Mouse (Mus musculus) common myeloid progenitor, adult 5-6 weeks (primary cell): ENCODE measurements around the gene Actr1b. TPM values are rescaled to one million over a fixed set of nuclear protein-coding genes. Genes with fewer than 3 reads are reported as not detected.
"Not testable (repeated sequence)": the region's sequence is repeated elsewhere in the genome, so short reads cannot be mapped to it uniquely, and the experiment has no call there.

ENCODE experiments used
- ATAC-seq: replicated peaks from 2 replicates; pipeline ENCODE4 v1.8.0; 2016; ENCODE audit warnings: low read depth, mild to moderate bottlenecking, moderate TSS enrichment, inconsistent platforms; ENCODE audit not compliant: poor library complexity, severe bottlenecking
- total RNA-seq: library from RNA; stranded (forward); fragments of 200-1000, 187-1606 nt; gene quantifications from 2 replicates; pipeline ENCODE4 v1.2.3, GENCODE M21; 2017

Gene Actr1b
- total RNA-seq, 1 experiment from 2014 or later: 40.1 TPM

DNA sequence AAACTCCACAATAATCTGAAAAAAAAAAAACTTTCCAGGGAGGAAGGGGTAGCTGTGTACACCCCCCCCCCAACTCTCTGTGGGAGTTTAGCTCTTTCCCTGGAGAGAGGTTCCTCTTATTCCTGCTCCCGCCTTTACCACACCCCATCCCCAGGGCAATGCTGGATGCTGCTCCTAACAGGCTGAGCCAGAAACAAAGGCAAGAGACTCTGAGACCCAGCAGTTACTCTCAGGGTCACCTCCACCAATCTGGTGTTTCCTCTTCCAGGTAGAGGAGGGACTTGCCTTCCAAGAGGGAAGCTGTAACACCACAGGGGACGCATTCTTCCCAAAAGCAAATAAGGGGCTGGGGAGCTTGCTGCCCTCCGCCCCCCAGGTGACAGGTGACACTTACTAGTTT is 6.4 kb downstream of the Actr1b start:
- ATAC-seq: no peak

DNA sequence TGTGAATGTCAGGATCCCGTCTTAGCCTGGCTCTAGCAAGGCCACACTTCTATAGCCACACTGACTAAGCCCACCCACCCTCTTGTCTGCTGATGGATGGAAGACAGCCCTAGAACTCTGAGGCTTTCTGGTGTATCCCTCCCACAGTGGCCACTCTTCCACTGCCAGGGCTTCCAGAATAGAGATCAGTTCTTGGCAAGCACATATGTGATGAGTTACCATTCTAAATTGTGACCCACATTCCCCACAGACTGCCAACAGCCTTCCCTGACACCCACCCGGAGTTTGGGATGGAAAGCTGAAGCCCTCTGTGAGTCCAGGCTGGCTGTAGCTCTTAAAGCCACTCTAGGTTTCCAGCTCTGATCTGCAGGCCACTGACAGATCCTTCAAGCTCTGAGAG is 7.1 kb downstream of the Actr1b start:
- no peak for ATAC-seq

DNA sequence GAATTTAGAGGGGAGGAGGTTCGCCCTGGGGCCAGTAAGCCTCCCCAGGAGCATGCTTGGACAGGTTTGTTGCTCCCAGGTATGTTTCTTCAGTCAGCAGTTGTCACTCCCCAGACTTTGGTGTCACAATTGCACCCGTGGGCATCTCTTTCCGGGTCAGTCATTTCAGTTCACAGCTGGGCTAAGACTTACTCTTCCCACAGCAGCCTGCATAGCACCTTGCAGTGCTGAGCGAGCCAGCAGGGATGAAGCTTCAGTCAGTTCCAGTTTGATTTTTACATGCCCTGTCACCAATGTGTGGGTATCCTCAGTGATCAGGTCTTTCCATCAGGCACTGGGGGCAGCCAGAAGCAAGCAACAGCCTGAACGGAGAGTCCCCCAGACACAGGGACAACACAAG is 17.2 kb downstream of the Actr1b start:
- no peak for ATAC-seq

DNA sequence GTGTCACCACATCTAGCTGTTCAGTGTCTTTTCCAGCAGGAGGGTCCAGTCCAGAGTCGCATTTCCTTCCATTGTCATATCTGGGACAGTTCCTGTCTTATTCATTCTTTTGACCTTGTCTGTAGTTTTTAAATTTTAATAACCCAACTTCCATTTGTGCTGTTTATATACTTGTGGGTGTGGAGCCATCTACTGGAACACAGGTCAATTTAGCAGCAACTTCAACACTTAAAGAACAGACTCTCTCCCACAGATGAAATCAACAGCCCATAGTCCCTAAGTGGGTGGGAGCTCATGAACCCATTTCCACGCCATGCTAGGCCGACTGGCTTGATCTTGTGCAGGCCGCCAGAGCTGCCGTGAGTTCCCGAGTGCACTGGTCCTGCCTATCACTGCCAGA is 17.8 kb downstream of the Actr1b start:
- ATAC-seq: no peak

DNA sequence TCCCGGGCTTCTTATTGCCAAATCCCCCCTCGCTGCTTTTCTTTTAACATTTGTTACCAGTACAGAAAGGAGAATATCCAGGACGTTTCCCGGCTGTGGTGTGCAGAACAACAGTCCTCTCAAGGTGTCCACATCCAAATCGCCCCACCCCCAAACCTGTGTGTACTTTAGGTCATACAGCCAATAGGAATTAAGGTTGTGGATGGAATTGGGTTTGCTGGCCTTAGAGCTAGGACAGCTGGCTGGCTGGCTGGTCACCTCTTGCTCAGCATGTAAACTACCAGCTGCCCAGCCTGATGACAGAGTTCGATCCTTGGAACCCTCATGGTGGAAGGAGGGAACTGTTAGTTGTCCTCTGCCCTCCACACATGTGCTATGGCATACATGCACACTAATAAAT is 19.4 kb downstream of the Actr1b start:
- no peak for ATAC-seq

DNA sequence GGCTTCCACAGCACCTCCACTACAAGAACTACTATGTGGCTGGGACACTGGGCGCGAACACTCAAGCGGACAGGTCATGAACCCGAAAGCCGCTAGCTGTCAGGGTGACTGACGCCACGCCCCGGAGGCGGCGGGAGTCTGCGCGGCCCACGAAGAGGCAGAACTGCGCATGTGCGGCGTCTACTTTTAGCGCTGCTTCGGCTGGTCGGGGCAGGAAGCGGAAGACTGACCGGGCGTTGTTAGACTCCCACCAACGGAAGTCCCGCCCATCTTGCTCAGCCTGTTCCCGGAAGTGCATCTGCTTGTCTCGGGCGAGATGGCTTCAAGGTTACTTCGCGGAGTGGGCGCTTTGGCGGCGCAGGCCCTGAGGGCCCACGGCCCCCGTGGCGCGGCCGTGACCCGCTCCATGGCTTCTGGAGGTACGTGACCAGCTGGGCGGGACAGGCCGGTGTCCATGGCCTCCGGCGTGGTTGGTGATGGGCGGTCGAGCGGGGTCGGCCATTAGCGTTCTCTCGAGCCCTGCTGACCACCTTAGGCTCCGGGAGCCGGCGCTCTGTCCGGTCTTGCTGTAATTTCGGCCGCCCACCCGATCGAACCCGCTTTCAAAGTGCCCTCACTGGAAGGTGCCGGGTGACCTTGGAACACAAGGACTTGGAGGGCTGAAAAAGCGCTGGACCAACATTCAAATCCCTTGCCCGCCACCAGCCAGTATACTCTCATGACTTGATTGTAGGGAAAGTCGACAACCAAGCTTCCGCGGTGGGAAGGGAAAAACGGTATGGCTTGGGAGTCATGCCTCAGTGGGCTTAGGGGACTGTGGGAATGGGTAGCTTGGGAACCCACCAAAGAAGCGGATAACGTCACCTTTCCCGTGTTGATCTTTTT is 22.7 kb downstream of the Actr1b start, which contains the start of gene Cox5b:
Gene Cox5b, plus strand, starts transcription at position 179 of the 885 bp plus-strand sequence.
- peak; percentile 98 for ATAC-seq

DNA sequence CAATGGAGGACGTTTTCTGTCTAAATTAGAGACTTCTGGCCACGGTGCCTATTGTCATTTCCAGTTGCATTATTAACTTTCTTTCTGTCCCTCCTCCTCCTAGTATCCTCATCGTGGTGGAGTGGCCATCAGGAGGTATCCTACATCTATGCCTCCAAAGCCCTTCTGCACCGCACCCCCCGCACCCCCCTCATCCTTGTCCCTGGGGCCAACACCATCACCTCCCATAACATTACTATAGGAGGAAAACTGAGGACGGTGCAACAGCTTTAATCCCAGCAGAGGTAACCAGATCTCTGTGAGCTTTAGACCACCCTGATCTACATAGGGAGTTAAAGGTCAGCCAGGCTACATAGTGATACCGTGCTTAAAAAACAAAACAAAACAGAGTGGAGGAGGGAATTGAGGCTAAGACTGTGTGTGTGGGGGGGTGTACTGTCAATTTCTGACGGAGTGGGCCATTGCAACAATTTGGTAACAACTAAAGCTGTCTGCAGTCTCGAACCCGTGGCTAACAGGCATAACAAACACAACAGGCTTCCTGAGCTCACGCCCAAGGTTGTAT is 23.5 kb downstream of the Actr1b start:
- no peak for ATAC-seq

DNA sequence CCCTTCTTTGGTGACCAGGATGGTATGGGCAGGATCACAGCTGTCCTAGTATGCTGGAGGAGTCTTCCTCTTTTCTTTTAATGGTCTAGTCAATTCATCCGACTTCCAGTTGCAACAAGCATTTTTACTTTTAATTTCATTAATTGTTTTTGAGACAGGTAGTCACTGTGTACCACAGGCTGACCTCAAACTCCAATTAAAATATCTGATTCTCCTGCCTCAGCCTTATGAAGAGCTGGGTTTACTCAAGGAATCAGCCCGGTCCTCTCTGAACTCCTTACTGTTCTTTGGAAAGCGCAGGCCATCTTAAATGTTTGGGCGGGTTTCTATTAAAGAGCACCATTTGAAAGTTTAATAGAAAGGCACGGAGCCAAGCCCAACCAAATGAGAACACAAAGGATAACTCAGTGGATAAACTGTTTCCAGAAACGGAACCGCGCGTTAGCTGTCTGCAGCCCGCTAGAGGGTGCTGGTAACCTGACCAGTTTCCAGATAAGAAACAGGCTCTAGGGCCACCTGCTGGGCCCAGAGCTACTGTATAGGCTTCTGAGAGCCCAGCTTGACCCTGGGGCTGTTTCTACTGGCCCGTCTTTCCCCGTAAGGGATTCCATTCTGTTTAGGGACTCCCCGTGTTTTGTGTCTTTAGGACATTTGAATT is 30.3 kb downstream of the Actr1b start:
- ATAC-seq: peak; percentile 99

DNA sequence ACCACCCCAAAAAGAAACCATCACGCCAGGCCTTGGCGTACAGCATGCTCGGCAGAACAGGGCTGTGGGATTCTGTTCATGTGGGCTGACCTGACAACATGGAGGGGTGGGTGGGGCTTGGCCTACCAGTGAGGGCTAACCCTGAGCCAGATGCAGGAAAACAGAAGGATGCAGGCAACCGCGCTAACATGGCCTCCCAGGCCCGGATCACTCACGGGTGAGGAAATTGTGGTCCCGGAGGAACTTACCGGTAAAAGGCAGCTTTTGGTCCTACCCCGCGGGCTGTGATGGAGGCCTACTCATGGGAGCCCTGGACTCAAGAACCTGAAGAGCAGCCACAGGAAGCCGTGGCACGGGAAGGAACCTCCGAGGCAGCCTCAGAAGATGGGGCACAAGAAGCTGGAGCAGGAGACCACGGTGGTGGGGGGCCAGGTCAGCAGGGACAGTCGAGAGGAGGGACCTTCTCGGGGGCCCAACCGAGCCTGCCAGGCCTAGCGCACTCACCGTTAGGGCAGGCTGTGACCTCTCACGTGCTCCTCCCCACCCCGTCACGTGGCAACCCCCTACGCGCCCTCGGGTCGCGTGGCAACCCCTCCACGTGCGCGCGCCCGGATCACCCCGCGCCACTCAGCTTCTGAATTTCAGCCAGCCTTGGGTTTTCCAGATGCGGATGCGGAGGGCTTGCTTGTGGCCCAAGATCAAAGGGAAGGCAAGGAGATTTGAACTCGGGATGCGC is 31.4 kb downstream of the Actr1b start, which contains the start of gene Fam178b:
Gene Fam178b, minus strand, starts transcription at position 564 of the 736 bp plus-strand sequence.
- ATAC-seq: no peak

DNA sequence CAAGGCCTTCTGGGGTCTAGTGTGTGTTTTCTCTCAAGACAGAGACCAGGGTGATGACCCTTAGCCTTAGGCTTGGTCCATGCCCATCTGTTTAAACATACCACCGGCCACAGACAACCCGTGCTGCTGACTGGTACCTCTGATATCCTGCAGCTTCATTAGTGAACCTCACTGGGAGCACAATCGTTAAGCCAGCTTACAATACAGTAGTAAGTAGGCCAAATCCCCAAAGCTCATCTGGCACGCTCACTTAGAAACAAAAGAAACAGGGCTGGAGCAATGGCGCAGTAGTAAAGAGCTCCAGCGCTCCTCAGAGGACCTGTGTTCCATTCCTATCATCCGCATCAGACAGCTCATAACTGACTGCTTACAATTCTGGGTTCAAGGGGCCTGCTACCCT is 33.3 kb downstream of the Actr1b start:
- ATAC-seq: no peak

DNA sequence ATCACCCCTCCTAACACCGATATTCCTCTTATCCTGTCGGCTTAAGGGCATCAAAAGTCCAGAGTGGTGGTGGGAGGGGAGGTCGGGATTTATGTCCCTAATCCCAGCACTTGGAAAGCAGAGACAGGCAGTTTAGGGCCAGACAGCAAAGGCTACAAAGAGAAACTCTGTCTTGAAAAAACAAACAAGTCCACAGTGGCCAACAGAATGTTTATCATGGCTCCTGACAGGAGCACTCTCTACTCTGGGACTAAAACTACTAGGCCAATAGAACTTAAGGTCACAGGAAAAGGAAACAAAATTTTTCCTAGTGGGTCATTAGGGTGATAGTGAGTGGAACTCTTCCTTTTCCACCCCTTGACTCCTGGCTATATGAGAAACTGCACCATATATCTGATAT is 39.3 kb downstream of the Actr1b start:
- ATAC-seq: no peak

DNA sequence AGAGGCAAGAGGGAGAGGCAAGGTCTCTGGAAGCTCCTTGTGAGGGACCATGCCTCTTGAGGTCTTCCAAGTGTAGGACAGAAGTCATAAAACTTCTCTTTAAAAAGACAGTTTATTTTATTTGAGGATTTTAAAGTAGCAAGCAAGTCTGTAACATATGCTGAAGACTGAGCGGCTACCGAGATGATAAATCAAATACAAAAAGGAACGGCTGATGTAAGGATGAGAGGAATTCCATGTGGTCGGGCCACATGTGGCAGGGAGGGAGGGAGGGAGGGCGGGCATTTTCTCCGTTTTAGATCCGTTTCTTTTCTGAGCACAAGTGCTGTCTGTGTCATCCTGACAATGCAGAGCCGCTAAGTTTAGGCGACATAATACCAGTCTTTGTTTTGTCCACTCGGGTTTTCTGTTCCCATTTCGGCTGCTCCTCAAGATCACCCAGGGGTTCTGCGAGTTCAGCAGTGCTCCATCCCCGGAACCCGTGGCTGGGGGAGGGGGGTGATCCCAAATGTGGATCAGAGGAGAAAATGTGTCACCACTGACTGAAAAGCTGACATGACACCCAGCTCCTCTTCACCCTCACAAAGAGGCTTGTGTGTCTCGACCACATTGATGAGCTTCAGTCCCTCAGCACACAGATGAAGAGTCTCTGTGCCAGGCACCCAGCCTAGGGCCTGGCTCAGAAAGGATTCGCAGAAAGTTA is 41.4 kb downstream of the Actr1b start:
- no peak for ATAC-seq

DNA sequence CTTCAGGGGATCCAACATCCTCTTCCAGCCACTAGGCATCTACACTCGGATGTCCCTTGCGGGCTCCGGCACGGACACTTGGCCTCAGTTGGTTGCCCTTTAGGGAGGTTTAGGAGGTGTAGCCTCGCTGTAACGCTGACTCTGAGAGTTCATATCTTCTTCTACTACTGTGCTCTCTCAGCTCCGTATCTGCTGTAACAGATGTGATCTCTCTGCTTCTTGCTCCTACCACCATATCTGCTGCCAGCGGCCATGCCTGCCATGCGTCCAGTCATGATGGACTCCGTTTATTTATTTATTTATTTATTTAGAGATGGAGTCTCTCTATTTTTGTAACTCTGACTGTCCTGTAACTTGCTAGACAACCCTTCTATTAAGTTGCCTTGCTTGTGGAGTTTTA is 43.0 kb downstream of the Actr1b start:
- no peak for ATAC-seq

DNA sequence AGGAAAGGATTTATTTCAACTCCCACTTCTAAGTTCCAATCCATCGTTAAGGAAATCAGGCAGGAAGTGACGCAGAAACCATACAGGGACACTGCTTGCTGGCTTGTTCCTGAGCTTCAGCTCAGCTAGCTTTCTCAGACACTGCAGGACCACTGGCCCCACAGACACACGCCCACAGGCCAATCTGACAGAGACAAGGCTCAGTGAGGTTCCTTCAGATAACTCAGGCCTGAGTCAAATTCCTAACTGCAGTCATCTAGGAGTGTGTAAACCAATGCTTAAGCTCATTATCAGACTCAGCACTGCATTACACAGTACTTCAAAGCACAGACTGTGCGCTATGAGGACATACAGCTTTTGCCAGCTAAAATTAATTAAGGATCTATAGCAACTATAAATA is 44.0 kb downstream of the Actr1b start:
- ATAC-seq: peak; percentile 56

DNA sequence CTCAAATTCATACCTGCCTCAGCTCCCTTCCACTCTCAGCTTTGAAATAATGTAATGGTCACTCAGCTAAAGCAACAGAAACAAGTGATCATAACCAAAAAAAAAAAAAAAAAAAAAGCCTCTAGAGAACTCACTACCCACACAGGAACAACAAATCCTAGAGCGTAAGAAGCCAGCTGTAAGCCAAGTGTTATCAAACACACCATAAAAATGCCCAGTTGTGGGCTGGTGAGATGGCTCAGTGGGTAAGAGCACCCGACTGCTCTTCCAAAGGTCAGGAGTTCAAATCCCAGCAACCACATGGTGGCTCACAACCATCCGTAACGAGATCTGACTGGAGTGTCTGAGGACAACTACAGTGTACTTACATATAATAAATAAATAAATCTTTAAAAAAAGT is 46.2 kb downstream of the Actr1b start:
- not testable (repeated sequence) for ATAC-seq

DNA sequence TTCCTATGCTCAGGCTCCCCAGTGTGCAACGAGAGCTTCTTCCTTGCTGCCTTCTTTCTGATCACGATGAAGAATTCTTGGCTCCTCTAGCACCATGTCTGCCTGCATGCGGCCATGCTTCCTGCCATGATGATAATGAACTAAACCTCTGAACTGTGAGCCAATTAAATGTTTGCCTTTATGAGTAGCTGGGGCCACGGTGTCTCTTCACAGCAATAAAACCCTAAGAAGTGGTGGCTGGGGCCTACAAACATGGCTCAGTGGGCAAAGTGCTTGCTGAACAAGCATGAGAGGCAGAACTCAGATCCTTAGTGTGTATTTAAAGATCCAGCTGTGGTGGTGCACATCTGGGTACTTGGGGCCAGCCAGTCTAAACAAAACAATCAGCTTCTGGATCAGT is 48.3 kb downstream of the Actr1b start:
- no peak for ATAC-seq

DNA sequence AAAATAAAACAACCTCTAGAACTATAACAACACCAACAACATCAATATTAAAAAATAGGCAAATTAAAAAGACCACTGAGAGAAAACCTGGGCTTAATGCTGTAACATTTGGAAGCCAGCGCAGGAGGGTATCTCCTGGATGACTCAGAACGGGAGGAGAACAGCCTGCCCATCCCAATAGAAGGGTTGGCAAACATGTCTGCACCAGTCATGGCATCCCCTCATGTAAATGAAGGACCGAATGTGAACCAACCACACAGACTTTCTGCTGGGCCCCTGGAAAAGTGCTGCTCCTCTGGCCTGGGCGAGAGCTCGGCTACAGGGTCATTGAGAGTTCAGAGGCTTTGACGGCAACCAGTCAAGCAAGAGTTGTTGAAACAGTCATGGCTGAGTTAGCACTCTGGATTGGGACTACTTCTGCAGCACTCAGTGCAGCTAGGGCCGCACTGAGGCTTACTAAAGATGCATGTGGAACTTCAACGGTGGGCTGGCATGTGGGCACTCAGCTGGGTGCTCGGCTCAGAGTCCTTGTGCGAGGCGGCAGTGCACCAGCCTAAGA is 49.0 kb downstream of the Actr1b start:
- no peak for ATAC-seq

DNA sequence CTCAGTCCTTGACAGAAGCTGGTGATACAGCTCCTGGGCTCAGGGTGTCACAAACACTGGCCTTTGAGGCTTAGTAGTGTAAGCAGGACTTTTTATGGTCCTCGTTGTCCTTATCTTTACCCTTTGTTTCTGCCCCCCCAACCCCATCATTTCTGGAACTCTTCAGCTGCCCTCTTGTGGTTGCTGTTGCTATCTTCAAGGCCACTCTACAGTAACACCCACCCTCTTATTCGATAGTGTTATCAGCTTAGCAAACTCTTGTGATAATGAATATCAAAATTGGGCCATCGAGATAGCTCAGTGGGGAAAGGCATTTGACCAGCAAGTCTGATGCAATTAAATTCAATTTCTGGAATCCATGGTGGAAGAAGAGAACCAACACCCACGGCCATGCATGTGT is 49.8 kb downstream of the Actr1b start:
- ATAC-seq: peak; percentile 65; the same call in 1 of the 2 replicates

DNA sequence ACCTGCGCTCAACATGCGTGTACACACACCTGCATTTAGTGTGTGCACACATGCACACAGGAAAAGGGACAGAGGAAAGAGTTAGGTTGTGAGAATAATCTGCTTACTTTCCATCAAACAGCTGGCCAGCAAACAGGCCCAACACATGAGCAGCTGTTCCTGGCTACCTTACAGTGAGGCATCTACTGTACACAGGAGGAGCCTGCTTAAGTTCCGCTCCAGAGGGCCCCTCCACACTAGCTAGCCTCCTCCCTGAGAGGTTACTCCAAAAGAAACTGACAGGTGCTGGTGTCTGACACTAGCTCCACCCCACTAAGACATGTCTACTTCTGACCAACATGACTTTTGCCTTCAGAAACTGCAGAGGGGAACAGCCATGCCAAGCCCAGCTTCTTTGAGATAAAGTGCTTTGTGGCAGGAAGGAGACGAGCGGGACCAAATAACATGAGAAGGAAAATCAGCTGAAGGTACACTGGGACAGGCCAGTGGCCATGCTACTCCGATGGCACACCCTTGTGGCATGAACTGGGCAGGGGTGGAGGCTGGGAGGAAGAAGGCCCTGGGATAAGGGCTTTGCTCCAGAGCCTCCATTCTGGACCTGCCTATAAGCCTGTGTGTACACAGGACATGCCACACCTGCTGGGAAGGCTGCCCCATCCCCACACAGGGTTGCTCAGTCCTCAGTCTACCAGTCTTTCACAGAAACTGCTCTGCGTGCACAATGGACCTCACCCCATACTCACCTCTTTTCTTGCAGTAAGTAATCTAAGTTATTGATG is 55.4 kb downstream of the Actr1b start:
- ATAC-seq: 0 out of 2 replicates have a peak, but pooled peaks have one; percentile 36
